Mouse (Mus musculus): Measurements from ENCODE around the gene Sympk. TPM values are rescaled to one million over a fixed set of nuclear protein-coding genes. Genes with fewer than 3 reads are reported as not detected.

Gene Sympk
- polyA plus RNA-seq, 1 experiment from 2014 or later, result 34.0 TPM

DNA sequence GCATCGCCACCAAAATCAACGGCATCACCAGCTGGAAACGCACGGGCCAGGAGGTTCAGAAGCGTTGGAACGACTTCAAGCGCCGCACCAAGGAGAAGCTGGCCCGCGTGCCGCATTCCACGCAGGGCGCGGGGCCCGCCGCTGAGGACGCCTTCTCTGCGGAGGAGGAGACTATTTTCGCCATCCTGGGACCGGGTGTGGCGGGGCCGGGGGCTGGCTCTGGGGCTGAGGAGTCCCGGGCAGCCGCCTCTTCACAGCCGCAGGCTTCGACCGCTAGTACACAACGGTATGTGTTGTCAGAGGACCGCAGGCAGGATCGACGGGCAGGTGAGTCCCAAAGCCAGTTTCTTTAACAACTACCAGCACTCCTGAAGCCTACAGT lies 31.9 kb upstream of the Sympk start:
- peak overlapping the region; percentile 58 for H3K4me3 ChIP-seq (ENCODE audit: low read length)
- no peak for ATAC-seq (ENCODE audit: low FRiP score, low TSS enrichment)
- 0 out of 2 replicates have a peak, but pooled peaks cover 19% of the 10 kb centered on the region for H3K27me3 ChIP-seq (ENCODE audit: insufficient read depth, low read length)
- WGBS, result 2% methylated on average over 31 of the region's 31 CpGs
- H3K9me3 ChIP-seq (ENCODE audit: low read length), result no peaks in the 10 kb centered on the region
- peaks cover 22% of the 10 kb centered on the region for H3K4me1 ChIP-seq (ENCODE audit: insufficient read depth, low read length)
- H3K4me2 ChIP-seq (replicated peaks; ENCODE audit: low read depth, low read length), result peak overlapping the region; percentile 90
- H3K27ac ChIP-seq (ENCODE audit: low read length), result no peak overlapping the region
- 0 out of 2 replicates have a peak, but pooled peaks cover 3% of the 10 kb centered on the region for H3K36me3 ChIP-seq (ENCODE audit: insufficient read depth, low read length)
- peak overlapping the region; percentile 71 for H3K9ac ChIP-seq (replicated peaks; ENCODE audit: low read length)

DNA sequence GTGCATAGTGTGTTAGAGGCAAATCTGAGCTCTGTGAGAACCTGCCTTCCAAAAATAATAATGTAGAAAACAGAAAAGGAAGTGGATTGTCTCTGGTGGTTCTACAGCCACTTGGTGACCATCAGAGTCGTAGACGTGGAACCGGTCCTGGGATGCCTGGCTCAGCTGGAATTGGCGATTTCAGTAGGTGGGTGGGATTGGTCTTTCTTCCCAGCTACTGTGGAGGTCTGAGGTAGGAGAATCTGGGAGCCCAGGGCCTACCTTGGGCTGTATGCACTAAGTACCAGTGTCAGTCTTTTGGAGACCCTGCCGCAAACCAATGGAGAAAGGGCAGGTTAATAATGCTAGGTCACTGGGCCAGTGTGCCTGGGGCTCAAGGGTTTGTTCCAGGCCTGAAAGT lies 31.1 kb upstream of the Sympk start:
- 86% methylated on average over 5 of the region's 5 CpGs for WGBS
- H3K4me2 ChIP-seq (replicated peaks; ENCODE audit: low read depth, low read length), result peak overlapping the region; percentile 90; the same call in 1 of the 2 replicates
- H3K27ac ChIP-seq (ENCODE audit: low read length), result no peak overlapping the region
- peaks cover 22% of the 10 kb centered on the region for H3K4me1 ChIP-seq (ENCODE audit: insufficient read depth, low read length)
- H3K9ac ChIP-seq (replicated peaks; ENCODE audit: low read length), result no peak overlapping the region; the same call in 1 of the 2 replicates
- 0 out of 2 replicates have a peak, but pooled peaks cover 19% of the 10 kb centered on the region for H3K27me3 ChIP-seq (ENCODE audit: insufficient read depth, low read length)
- H3K9me3 ChIP-seq (ENCODE audit: low read length), result no peaks in the 10 kb centered on the region
- peak overlapping the region; percentile 4; the same call in 1 of the 2 replicates for H3K4me3 ChIP-seq (ENCODE audit: low read length)
- ATAC-seq (ENCODE audit: low FRiP score, low TSS enrichment), result no peak
- 0 out of 2 replicates have a peak, but pooled peaks cover 3% of the 10 kb centered on the region for H3K36me3 ChIP-seq (ENCODE audit: insufficient read depth, low read length)

DNA sequence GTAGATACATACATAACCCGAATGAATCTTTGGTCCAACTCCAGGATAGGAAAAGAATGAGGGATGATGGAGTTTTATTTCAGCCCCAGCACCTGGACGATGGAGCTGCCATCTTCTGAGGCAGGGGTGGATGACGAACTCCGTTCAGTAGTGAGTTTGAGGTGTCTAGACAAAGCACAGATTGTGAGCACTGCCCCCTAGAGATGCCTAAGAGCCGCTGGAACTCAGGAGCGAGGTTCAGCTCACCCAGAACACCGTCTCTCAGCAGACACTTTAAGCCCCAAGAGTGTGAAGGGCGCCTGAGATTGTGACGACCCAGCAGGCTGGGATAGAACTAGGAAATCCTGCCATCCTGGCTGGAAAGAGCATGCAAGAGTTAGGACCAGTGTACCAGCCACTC lies 25.3 kb upstream of the Sympk start:
- H3K9ac ChIP-seq (replicated peaks; ENCODE audit: low read length), result no peak overlapping the region
- 0 out of 2 replicates have a peak, but pooled peaks cover 3% of the 10 kb centered on the region for H3K36me3 ChIP-seq (ENCODE audit: insufficient read depth, low read length)
- WGBS, result 44% methylated on average over 9 of the region's 9 CpGs
- no peak for ATAC-seq (ENCODE audit: low FRiP score, low TSS enrichment)
- no peak overlapping the region for H3K4me3 ChIP-seq (ENCODE audit: low read length)
- H3K27me3 ChIP-seq (ENCODE audit: insufficient read depth, low read length), result no peaks in the 10 kb centered on the region
- H3K27ac ChIP-seq (ENCODE audit: low read length), result no peak overlapping the region
- H3K4me1 ChIP-seq (ENCODE audit: insufficient read depth, low read length), result peaks cover 22% of the 10 kb centered on the region
- no peak overlapping the region for H3K4me2 ChIP-seq (replicated peaks; ENCODE audit: low read depth, low read length)
- H3K9me3 ChIP-seq (ENCODE audit: low read length), result no peaks in the 10 kb centered on the region

DNA sequence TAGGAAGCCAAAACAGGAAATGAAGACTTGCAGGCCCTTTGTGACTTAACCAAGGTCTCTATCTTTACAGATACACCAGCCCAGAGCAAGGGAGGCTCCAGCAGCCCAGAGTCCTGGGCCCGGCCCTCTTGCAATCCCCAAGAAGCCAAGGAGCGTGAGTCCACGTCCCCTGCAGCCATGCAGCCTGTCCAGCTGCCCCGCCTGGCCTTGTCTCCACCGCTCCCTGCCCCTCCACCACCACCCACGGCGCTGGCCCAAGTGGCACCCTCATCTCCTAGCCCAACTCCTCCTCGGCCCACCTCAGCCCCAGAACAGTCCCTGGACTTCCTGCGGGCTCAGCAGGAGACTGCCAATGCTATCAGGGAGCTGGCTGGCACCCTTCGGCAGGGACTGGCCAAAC lies 23.8 kb upstream of the Sympk start:
- H3K27ac ChIP-seq (ENCODE audit: low read length), result peak overlapping the region; percentile 39; the same call in 1 of the 2 replicates
- H3K4me2 ChIP-seq (replicated peaks; ENCODE audit: low read depth, low read length), result peak overlapping the region; percentile 69
- H3K9ac ChIP-seq (replicated peaks; ENCODE audit: low read length), result peak overlapping the region; percentile 70
- peaks cover 6% of the 10 kb centered on the region for H3K36me3 ChIP-seq (ENCODE audit: insufficient read depth, low read length)
- peak overlapping the region; percentile 51 for H3K4me3 ChIP-seq (ENCODE audit: low read length)
- no peaks in the 10 kb centered on the region for H3K27me3 ChIP-seq (ENCODE audit: insufficient read depth, low read length)
- H3K9me3 ChIP-seq (ENCODE audit: low read length), result no peaks in the 10 kb centered on the region
- H3K4me1 ChIP-seq (ENCODE audit: insufficient read depth, low read length), result peaks cover 32% of the 10 kb centered on the region
- 22% methylated on average over 10 of the region's 10 CpGs for WGBS
- ATAC-seq (ENCODE audit: low FRiP score, low TSS enrichment), result no peak

DNA sequence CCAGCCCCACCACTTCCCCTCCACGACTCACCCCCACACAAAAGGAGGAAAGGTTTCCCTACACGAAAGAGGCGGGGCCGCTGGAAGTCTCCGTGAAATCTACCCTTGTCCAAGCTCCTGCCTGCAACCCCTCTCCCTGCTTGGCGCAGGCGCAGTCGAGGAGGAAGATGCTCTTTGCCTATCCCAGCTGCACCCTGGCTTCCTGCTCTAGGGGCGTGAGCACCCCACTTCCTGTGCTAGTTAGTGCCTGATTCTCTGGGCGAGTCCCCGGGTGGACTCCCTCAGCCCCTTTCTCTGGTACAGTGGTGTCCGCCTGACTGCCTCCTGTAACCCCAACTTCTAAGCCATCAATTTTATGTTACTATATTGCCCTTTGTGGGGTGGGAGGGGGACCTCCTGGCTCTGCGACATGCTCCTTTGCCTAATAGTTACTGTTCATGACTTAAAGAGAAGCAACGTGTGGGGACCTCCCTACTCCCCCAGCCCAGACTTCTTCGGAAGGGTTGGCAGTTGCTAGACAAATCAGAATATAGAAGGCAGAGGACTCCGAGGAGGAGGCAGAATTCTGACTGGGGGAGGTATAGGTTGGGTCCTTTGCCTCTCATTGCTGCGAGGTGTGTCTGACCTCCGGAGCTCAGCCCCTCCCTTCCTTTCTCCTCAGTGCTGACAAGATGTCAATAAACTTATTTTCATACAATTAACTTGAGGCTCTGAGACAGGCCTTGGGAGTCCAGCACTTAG lies 22.9 kb upstream of the Sympk start:
- Histone ChIP-seq H3K9me3 (ENCODE audit: low read length) (no peaks in the 10 kb centered on the region), H3K9ac (replicated peaks; ENCODE audit: low read length) (peak overlapping the region; percentile 70), H3K27ac (ENCODE audit: low read length) (peak overlapping the region; percentile 63), H3K4me1 (ENCODE audit: insufficient read depth, low read length) (peaks cover 40% of the 10 kb centered on the region), H3K27me3 (ENCODE audit: insufficient read depth, low read length) (no peaks in the 10 kb centered on the region), H3K4me3 (ENCODE audit: low read length) (peak overlapping the region; percentile 51), H3K4me2 (replicated peaks; ENCODE audit: low read depth, low read length) (peak overlapping the region; percentile 69), H3K36me3 (ENCODE audit: insufficient read depth, low read length) (peaks cover 15% of the 10 kb centered on the region)
- 0 out of 2 replicates have a peak, but pooled peaks have one; percentile 1 for ATAC-seq (ENCODE audit: low FRiP score, low TSS enrichment)
- 19% methylated on average over 18 of the region's 18 CpGs for WGBS

DNA sequence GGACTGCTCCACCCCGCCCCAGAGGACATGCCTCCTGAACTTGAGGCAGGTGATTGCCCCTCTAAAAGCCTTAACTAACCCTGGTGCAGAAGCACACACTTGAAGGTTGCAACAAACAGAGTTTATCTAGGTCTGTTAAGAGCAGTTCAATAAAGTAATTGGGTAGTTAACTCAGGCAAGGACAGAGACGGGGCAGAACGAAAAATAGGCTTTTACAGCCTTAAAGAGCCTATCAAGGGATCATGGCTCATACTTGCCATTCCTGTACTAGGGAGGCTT lies 22.4 kb upstream of the Sympk start:
- H3K9me3 ChIP-seq (ENCODE audit: low read length), result no peaks in the 10 kb centered on the region
- no peak overlapping the region for H3K9ac ChIP-seq (replicated peaks; ENCODE audit: low read length)
- no peaks in the 10 kb centered on the region for H3K27me3 ChIP-seq (ENCODE audit: insufficient read depth, low read length)
- H3K4me3 ChIP-seq (ENCODE audit: low read length), result no peak overlapping the region
- ATAC-seq (ENCODE audit: low FRiP score, low TSS enrichment), result no peak
- peaks cover 14% of the 10 kb centered on the region for H3K36me3 ChIP-seq (ENCODE audit: insufficient read depth, low read length)
- H3K4me2 ChIP-seq (replicated peaks; ENCODE audit: low read depth, low read length), result no peak overlapping the region
- peaks cover 43% of the 10 kb centered on the region for H3K4me1 ChIP-seq (ENCODE audit: insufficient read depth, low read length)
- H3K27ac ChIP-seq (ENCODE audit: low read length), result peak overlapping the region; percentile 1; the same call in 1 of the 2 replicates
- 43% methylated on average over 3 of the region's 3 CpGs for WGBS

DNA sequence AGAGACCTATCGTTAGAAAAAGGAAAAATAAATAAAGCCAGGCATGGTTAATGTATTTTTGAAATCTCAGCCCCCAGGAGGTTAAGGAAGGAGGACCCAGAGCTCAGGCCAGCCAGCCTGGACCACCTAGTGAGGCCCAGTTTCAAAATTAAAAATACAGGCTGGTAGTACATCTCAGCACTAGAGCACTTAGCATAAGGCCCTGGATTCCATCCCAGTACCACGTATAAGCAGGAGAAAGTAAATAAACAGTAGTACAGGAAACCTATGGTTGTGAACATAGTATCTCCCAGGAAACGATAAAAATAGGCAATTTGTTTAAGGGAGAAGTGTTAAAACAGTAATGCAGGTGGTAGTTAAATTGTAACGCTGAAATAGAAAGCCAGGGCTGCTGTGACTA lies 22.1 kb upstream of the Sympk start:
- H3K9me3 ChIP-seq (ENCODE audit: low read length), result no peaks in the 10 kb centered on the region
- peaks cover 12% of the 10 kb centered on the region for H3K36me3 ChIP-seq (ENCODE audit: insufficient read depth, low read length)
- H3K4me3 ChIP-seq (ENCODE audit: low read length), result peak overlapping the region; percentile 47
- no peaks in the 10 kb centered on the region for H3K27me3 ChIP-seq (ENCODE audit: insufficient read depth, low read length)
- H3K9ac ChIP-seq (replicated peaks; ENCODE audit: low read length), result peak overlapping the region; percentile 79
- peak overlapping the region; percentile 70 for H3K4me2 ChIP-seq (replicated peaks; ENCODE audit: low read depth, low read length)
- ATAC-seq (ENCODE audit: low FRiP score, low TSS enrichment), result no peak
- WGBS, result 23% methylated on average over 4 of the region's 4 CpGs
- peaks cover 47% of the 10 kb centered on the region for H3K4me1 ChIP-seq (ENCODE audit: insufficient read depth, low read length)
- peak overlapping the region; percentile 1 for H3K27ac ChIP-seq (ENCODE audit: low read length)

DNA sequence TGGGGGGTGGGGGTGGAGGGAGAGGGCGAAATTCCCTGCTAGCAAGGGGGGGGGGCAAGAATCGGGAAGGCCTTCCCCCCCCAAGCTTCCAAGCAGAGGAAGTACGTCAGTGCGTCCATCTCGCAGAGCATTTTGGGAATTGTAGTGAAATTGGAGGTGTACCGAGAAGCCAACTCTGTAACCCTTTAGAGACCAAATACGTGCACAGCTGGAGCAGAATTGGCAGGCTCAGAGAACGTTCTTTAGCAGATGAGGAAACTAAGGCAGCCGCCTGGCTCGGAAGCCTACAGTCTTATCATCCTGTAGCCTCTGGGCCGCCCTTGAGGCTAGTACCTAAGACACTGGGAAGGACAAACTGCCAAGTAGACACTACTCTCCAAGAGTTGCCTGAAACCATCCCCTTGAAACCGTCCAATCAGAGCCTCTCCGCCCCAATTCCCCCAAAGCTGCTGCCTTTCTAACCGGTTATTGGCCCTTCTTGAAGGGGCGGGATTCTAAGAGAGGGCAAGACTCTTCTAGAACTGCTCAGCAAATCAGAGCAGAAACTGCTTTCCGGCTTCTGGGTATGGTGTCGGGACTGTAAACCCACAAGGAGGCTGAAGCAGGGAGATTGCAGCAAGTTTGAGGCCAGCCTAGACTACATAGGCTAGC lies 21.2 kb upstream of the Sympk start:
- peak overlapping the region; percentile 63; the same call in 1 of the 2 replicates for H3K27ac ChIP-seq (ENCODE audit: low read length)
- peak; percentile 18 for ATAC-seq (ENCODE audit: low FRiP score, low TSS enrichment)
- peaks cover 56% of the 10 kb centered on the region for H3K4me1 ChIP-seq (ENCODE audit: insufficient read depth, low read length)
- peaks cover 16% of the 10 kb centered on the region for H3K36me3 ChIP-seq (ENCODE audit: insufficient read depth, low read length)
- 1% methylated on average over 17 of the region's 17 CpGs for WGBS
- no peaks in the 10 kb centered on the region for H3K27me3 ChIP-seq (ENCODE audit: insufficient read depth, low read length)
- peak overlapping the region; percentile 79 for H3K9ac ChIP-seq (replicated peaks; ENCODE audit: low read length)
- no peaks in the 10 kb centered on the region for H3K9me3 ChIP-seq (ENCODE audit: low read length)
- peak overlapping the region; percentile 47 for H3K4me3 ChIP-seq (ENCODE audit: low read length)
- H3K4me2 ChIP-seq (replicated peaks; ENCODE audit: low read depth, low read length), result peak overlapping the region; percentile 70

DNA sequence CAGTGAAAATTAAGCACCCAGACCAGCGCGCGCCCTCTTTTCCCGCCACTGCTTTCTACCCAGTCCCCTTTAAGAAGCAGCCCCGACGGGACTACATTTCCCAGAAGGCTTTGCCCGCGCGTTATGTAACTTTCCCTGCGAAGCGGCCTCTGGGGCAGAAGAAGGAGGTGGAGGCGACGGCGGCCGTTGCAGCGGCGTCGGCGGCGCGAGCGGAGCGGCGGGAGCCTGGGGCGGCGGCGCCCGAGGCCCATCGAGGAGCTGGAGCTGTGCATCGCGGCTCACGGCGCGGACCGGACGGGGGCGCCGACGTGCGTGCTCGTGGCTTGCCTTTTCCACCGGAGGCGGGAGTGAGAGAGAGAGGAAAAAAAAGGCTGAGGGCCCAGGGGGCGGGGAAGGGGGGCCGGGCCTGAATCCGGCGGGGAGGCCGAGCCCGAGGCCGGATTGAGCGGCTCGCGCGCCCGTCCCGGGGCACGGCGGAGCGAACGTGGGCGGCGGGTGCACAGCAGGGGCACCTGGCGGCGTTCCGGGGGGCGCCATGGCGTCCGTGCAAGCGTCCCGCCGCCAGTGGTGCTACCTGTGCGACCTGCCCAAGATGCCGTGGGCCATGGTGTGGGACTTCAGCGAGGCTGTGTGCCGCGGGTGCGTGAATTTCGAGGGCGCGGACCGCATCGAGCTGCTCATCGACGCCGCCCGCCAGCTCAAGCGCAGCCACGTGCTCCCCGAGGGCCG lies 20.1 kb upstream of the Sympk start, which contains the start of gene Irf2bp1:
Gene Irf2bp1, plus strand, starts transcription at position 143 of the 729 bp plus-strand sequence.
- Histone ChIP-seq H3K4me3 (ENCODE audit: low read length) (peak within 1 kb of the TSS; percentile 86), H3K9ac (replicated peaks; ENCODE audit: low read length) (peak within 1 kb of the TSS; percentile 95), H3K27ac (ENCODE audit: low read length) (peak within 1 kb of the TSS; percentile 97), H3K4me2 (replicated peaks; ENCODE audit: low read depth, low read length) (peak within 1 kb of the TSS; percentile 98), H3K9me3 (ENCODE audit: low read length) (no peaks in the 10 kb centered on the region), H3K36me3 (ENCODE audit: insufficient read depth, low read length) (peaks cover 16% of the 10 kb centered on the region), H3K4me1 (ENCODE audit: insufficient read depth, low read length) (peaks cover 57% of the 10 kb centered on the region), H3K27me3 (ENCODE audit: insufficient read depth, low read length) (no peaks in the 10 kb centered on the region)
- under 1% methylated on average over 68 of the region's 90 CpGs for WGBS
- peak; percentile 62 for ATAC-seq (ENCODE audit: low FRiP score, low TSS enrichment)
